Mouse (Mus musculus): ENCODE data around the gene Gsx2. TPM values are rescaled to one million over a fixed set of nuclear protein-coding genes. Genes with fewer than 3 reads are reported as not detected.

Gsx2 gene
- not detected for total RNA-seq (2021)

GRCm38 (mm10) chr5:75075383-75075941 is at the start of gene Gsx2:
Gene Gsx2 (plus strand): TSS chr5:75075601.
- no peak for DNase-seq (ENCODE audit: low spot score)
- intact Hi-C loops (cut with DNase I) = no loop called here

GRCm38 (mm10) chr5:75035475-75035874 is 39.9 kb upstream of the Gsx2 start:
- no peak for DNase-seq (ENCODE audit: low spot score)

GRCm38 (mm10) chr5:75039307-75039706 is 36.1 kb upstream of the Gsx2 start:
- DNase-seq (ENCODE audit: low spot score) = no peak
- intact Hi-C loops (cut with DNase I) = no loop called here

More at GRCm38 (mm10) chr5:75035475-75035874, 39.9 kb upstream of the Gsx2 start:
- intact Hi-C loops (cut with DNase I) = no loop called here

GRCm38 (mm10) chr5:75043011-75043445 is 32.4 kb upstream of the Gsx2 start:
- no peak for DNase-seq (ENCODE audit: low spot score)

GRCm38 (mm10) chr5:75043621-75044301 is 31.6 kb upstream of the Gsx2 start:
- intact Hi-C loops (cut with DNase I) = loop anchor here (5.0 kb wide), 1 partner anchor 71 kb away; no protein-coding TSS in a partner anchor
- peak; percentile 10 for DNase-seq (ENCODE audit: low spot score)

More at GRCm38 (mm10) chr5:75043011-75043445, 32.4 kb upstream of the Gsx2 start:
- intact Hi-C loops (cut with DNase I) = loop anchor here (5.0 kb wide), 1 partner anchor 71 kb away; no protein-coding TSS in a partner anchor

- intact Hi-C loops (cut with DNase I) = loop anchor here (5.0 kb wide), 1 partner anchor 72 kb away; no protein-coding TSS in a partner anchor
- DNase-seq (ENCODE audit: low spot score) = peak; percentile 85
These were observed 31.0 kb upstream of the Gsx2 start, which contains the start of gene Chic2 for GRCm38 (mm10) chr5:75044310-75044904. Gene Chic2 (minus strand): TSS chr5:75044774.

- DNase-seq (ENCODE audit: low spot score) = no peak
- intact Hi-C loops (cut with DNase I) = no loop called here
These were observed 30.0 kb upstream of the Gsx2 start for GRCm38 (mm10) chr5:75045371-75045770.

GRCm38 (mm10) chr5:75046681-75047321 is 28.6 kb upstream of the Gsx2 start:
- DNase-seq (ENCODE audit: low spot score) = peak; percentile 47
- intact Hi-C loops (cut with DNase I) = no loop called here

- DNase-seq (ENCODE audit: low spot score) = no peak
- intact Hi-C loops (cut with DNase I) = no loop called here
These were observed 24.3 kb upstream of the Gsx2 start for GRCm38 (mm10) chr5:75051109-75051508.

- DNase-seq (ENCODE audit: low spot score) = no peak
- intact Hi-C loops (cut with DNase I) = no loop called here
These were observed 12.2 kb upstream of the Gsx2 start for GRCm38 (mm10) chr5:75063177-75063576.

GRCm38 (mm10) chr5:75066715-75067114 is 8.7 kb upstream of the Gsx2 start:
- no peak for DNase-seq (ENCODE audit: low spot score)
- intact Hi-C loops (cut with DNase I) = no loop called here

GRCm38 (mm10) chr5:75067125-75067756 is 8.2 kb upstream of the Gsx2 start:
- DNase-seq (ENCODE audit: low spot score) = no peak
- intact Hi-C loops (cut with DNase I) = no loop called here

GRCm38 (mm10) chr5:75070132-75070531 is 5.3 kb upstream of the Gsx2 start:
- intact Hi-C loops (cut with DNase I) = no loop called here
- no peak for DNase-seq (ENCODE audit: low spot score)

- intact Hi-C loops (cut with DNase I) = no loop called here
- DNase-seq (ENCODE audit: low spot score) = no peak
These were observed 4.6 kb upstream of the Gsx2 start for GRCm38 (mm10) chr5:75070656-75071375.

- no peak for DNase-seq (ENCODE audit: low spot score)
- intact Hi-C loops (cut with DNase I) = no loop called here
These were observed 3.5 kb upstream of the Gsx2 start for GRCm38 (mm10) chr5:75071951-75072350.

- no peak for DNase-seq (ENCODE audit: low spot score)
- intact Hi-C loops (cut with DNase I) = no loop called here
These were observed 2.9 kb upstream of the Gsx2 start for GRCm38 (mm10) chr5:75072532-75072931.

GRCm38 (mm10) chr5:75073167-75073566 is 2.2 kb upstream of the Gsx2 start:
- intact Hi-C loops (cut with DNase I) = no loop called here
- no peak for DNase-seq (ENCODE audit: low spot score)

- DNase-seq (ENCODE audit: low spot score) = no peak
- intact Hi-C loops (cut with DNase I) = no loop called here
These were observed 1.7 kb upstream of the Gsx2 start for GRCm38 (mm10) chr5:75073684-75074083.

- intact Hi-C loops (cut with DNase I) = no loop called here
- no peak for DNase-seq (ENCODE audit: low spot score)
These were observed 1.3 kb upstream of the Gsx2 start for GRCm38 (mm10) chr5:75074132-75074531.

All from heart, postnatal 25 days (tissue).